Mouse (Mus musculus): ENCODE measurements around the gene Hsbp1.
"Not testable (repeated sequence)": the region's sequence is repeated elsewhere in the genome, so short reads cannot be mapped to it uniquely, and the experiment has no call there.

The Hsbp1 gene

DNA sequence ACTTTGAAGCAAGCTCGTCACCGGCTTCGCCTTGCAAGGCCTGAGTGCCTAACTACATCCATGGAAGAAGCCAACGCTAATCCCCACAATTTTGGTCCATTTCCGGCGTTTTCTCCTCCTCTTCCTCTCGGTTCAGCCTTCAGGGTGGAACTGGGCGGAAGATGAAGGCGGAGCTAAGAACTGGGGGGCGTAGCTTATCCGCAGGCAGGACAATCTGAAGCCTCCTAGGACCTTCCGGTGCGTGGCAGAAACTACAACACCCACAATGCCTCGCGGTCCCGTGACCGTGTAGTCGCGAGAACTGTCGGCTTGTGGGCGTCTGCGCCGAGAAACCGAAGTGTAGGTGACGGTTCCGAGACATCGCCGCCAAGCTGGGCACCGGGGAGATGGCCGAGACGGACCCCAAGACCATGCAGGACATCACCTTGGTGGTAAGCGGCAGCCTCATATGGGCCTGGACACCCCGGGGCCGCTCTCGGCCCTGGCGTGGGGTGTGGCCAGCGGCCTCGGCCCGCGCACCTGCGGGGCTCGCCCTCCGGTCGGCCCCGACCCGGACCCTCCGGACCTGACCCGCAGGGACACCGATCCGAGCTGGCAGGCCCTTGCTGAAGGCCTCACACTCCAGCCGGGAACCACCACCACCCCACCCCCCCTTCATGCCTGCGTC, at the start of gene Hsbp1:
TSS of gene Hsbp1 (plus strand) at position 299 of the 667 bp plus-strand sequence.
- peak; percentile 98 for DNase-seq

DNA sequence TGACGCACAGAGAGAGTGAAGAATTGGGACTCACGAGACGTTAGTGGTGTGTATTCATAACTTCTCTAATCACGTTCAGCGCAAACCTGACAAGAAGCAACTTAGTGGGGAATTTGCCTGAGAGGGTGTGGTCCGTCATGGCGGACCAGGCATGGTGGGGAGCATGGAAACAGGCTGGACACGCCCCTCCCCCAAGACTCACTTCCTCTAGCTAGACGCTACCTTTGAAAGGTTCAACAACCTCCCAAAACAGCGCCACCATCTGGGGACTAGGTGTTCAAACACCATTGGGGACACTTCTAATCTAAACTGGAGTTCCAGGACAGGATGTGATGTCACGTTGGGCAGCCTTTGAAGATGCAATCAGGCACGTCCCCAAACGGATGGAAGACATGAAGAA, 48.8 kb upstream of the Hsbp1 start:
- DNase-seq = peak; percentile 1 to 6

DNA sequence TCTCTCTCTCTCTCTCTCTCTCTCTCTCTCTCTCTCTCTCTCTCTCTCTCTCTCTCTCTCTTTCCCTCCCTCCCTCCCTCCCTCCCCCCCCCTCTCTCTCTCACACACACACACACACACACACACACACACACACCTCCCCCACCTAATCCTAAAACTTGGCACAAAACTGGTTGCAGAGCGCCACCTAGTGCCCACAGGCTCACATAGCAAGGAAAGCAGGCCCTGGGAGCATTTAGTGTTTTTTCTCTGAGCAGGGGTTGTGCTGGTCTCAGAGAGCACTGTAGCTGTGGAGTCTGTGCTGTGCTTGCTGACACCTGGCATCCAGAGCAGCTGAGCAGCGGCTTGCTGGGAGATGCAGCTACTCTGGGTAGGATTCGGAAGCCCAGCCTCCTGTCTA, 46.5 kb upstream of the Hsbp1 start:
- peak; percentile 46 to 48 for DNase-seq

DNA sequence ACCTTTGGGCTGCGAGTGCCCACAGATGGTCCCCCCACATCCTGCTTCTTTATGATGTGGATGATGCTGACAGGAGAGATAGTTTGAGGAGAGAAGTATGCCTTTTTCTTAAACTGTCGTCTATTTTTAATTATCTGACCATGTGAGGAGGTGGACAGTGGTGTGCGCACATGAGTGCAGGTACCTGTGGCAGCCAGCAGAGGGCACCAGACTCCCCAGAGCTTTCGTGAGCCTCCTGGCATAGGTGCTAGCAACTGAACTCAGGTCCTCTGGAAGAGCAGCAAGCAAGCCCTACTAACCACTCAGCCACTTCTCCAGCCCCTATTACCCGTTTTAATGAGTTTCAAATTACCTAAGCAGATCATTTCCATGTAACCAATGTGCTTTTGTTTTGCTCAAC, 44.0 kb upstream of the Hsbp1 start:
- no peak for DNase-seq

DNA sequence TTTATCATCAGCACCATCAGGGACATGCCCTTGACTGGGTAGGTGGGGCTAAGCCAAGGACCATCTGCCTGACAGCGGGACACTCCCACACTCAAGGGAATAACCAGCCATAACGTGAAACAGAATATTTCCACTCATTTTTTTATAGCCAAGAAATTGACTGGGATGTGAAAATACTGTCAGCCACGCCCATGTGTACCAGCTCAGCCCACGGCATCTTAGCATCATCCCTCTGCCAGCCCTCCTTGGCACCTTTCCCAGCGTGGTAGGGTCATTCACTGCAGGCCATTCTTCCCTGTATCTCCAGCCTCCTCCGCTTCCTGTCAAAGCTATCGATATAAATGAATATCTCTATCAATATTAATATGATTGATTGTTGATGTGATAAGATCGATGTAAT, 40.1 kb upstream of the Hsbp1 start:
- DNase-seq = no peak

DNA sequence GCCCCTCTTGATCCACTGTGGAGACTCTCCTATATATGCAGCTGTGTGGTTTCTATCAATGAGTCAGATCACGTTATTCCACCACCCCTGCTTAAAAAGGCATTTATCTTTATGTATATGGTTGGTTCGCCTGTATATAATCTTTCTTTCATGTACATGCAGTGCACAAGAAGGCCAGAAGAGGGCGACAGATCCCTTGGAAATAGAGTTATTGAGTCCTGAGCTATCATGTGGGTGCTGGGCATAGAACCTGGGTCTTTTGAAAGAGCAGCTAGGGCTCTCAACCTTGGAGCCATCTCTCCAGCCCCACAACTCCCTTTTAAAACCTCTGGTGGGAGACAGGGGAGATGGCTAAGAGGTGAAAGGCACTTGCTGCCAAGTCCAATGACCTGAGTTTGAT, 32.9 kb upstream of the Hsbp1 start:
- peak; percentile 25 to 31 for DNase-seq

DNA sequence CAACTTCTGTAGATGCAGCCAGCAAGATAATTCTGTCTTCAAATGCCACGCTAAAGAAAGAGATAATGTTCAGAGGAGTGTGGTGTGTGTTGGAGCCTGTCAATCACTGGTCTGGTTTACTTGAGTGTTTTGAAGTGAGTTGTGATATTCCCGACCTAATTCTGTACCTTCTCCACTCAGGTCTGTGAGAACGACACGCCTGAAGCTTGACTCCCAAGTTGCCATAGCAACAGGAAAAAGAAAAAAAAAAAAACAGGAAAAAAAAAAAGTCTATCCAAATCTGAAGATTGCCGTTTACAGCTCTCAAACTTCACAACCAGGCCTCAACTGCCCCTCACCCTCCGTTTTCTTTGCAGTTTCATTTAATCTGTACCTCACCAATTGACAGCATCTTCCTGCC, 21.1 kb upstream of the Hsbp1 start:
- no peak for DNase-seq

DNA sequence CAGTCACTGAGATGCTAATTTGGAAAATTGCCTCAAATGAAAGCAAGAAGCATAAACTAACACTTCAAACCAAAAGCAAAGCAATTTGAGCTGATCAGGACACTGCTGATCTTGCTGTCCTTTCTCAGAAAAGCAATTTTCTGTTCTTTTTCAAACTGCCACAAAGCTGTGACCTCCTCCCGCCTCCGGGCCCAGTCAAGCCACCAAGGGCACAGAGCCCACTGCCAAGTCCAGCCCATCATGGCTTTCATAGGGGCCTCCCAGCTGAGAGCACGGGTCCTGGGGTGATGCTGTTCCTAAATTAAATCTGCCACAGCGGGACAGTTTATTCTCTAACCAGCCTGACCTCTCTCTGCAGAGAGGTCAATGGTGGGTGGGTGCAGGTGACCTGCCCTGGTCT, 4.7 kb upstream of the Hsbp1 start:
- DNase-seq = no peak

DNA sequence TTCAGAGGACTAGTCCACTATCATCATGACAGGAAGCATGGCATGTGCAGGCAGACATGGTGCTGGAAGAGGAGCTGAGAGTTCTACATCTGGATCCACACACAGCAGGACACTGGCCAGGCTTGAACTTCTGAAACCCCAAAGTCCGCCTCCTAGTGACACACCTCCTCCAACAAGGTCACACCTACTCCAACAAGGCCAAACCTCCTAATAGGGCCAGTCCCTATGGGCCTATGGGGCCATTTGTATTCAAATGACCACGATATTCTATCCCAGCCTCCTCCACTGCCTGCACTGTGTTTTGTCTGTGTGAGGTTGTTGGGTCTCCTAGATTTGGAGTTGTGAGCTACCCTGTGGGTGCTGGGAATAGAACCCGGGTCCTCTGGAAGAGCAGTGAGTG, 682 bp upstream of the Hsbp1 start:
- DNase-seq = no peak

DNA sequence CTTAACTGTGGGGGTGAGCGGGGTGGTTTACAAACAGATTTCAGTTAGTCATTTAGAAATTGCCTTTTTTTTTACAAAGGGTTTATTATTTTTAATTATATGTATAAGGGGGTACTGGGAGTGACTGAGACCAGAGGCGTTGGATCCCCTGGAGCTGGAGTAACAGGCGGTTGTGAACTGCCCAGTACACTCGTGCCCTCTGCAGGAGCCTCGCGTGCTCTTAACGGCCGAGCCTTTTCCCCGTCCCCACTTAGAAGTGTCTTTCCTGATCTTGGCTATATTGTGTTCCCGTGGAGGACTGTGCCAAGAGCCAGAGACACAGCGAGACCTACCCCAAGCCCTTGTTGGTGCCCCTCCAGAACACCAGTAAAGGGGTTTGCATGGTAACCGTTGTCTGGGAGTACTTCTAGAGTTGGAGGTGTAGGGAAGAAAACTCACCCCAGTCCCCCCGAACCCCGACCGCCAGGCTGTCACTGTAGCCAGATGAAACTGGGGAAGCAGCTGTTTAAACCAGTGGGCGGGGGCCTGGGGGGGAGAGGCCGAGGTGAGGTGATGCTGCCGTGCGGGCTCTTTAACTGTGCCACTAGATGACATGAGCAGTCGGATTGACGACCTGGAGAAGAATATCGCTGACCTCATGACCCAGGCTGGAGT, 868 bp downstream of the Hsbp1 start:
- peak; percentile 17 to 36 for DNase-seq

DNA sequence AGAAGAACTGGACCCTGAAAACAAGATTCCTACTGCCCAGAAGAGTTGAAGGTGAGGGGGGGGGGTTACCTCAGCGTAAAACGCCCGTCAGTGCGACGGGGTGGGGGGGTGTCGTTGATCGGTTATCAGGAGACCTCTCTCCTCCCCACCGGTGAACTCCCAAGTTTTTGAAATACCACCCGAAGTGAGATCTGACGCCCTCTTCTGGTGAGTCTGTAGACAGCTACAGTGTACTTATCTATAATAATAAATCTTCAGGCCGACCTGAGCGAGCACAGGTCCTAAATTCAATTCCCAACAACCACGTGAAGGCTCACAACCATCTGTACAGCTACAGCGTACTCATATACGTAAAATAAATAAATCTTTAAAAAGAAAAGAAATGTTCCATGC, 1.4 kb downstream of the Hsbp1 start:
- no peak for DNase-seq

DNA sequence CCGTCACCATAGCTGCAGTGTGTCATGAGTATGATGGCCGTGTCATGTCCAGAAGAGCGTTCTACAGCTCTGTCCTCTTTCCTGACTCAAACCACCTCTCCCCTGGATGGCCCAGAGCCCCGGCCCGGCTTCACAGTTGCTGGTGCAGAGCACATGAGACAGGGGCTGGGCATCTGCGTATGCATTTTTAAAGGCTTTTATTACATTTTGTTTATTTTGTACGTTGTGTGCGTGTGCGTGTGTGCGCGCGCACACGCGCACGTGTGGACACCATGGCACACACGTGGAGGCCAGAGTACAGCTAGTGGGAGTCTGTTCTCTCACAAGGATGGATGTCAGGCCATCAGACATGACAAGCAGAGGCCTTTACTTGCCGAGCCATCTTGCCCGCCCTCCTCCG, 7.4 kb downstream of the Hsbp1 start:
- no peak for DNase-seq

DNA sequence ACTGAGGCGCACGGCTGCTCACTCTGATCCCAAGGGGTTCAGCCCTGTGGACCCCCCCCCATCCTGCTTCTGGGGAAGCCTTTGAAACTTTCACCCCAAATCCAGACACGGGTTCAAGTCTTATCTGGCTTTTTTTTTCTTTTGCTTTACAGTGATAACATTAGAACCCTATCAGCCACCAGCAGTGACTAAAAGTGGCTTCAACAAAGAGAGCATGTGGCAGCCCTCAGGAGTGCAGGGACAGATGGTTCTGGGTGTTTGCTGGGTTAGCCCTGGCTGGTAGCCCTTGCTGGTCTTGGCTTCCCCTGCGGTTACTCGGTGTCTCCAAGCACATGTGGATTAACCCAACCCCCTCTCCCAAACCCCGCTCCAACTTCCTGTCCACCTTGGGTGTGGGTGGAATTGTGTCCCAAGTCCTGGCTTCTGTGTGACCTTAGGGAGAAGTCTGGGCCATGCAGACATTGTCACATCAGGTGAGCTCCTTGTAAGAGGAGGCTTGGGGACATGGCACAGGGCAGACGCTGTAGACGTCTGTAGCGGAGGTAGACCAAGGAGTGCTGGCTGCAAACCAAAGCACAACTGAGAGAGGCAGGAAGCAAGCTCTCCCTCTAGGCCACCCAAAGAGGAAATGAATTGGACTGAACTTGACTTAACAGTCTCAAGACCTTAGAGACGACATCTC, 8.8 kb downstream of the Hsbp1 start:
- DNase-seq = no peak

DNA sequence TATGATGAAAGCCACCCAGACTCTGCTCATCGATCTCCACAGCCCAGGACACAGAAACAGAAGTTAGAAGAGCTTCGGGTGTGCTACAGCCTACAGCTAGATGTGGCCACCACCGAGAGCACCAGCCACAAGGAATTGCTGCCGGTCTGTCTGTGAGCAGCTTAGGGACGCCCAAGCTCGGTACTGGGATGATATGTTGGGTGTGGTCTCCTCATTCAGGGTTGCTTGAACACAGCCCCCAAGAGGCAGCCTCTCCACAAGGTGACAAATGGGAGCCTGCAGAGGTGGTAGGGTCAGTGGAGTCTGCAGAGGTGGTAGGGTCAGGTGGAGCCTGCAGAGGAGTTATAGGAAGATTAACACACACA, 9.4 kb downstream of the Hsbp1 start:
- no peak for DNase-seq

DNA sequence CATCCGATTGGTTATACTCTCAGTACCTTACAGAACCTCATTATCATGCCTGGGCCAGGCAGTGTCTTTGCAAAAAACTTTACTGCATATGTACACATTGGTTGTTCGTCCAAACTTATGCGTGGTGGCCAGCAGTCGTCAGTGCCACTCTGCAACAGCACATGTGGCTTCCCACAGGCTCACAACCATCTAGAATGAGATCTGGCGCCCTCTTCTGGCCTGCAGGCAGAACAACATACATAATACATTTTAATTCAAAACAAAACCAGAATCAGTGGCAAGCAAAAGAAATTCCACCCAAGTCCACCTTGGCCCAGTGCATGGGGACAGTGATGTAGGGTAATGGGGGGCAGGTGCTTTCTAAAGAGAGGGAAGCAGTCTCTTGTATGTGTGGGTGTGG, 12.3 kb downstream of the Hsbp1 start:
- not testable (repeated sequence) for DNase-seq

DNA sequence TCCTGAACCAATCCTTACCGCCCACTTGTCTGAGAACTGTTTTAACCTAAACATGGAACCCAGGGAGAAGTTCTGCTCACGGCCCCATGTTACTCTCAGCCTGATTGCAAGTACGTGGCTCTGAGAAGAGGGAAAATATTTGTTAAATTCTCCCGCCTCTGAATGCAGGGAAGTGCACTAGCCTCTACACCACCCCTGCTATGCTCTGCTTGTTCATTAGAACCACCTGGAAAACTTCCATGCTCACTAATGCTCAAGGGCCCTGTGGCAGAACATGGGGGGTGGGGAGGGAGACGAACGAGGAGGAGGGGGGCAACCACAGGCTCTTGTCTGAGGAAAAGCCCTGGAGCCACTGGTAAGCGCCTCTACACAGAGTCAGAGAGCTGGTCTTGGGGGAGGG, 13.9 kb downstream of the Hsbp1 start:
- no peak for DNase-seq

DNA sequence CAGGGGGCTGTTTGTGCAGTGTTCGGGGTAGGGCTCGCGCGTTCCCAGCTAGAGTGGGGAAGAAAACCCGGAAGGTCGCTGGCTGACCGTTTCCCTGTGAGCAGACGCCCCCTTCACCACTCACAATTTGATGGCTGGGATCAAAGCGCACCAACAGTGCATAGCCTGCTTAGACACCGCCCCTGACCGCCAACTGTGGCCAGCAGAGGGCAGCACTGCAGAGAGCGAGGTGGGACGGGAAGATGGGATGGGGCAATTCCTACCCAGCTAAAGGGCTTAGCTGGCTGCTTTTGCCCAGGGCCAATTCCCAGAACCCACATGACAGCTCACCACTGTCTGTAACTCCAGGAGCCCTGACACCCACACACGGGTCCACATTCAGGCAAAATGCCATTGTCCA, 14.5 kb downstream of the Hsbp1 start:
- DNase-seq = peak; percentile 83 to 86

DNA sequence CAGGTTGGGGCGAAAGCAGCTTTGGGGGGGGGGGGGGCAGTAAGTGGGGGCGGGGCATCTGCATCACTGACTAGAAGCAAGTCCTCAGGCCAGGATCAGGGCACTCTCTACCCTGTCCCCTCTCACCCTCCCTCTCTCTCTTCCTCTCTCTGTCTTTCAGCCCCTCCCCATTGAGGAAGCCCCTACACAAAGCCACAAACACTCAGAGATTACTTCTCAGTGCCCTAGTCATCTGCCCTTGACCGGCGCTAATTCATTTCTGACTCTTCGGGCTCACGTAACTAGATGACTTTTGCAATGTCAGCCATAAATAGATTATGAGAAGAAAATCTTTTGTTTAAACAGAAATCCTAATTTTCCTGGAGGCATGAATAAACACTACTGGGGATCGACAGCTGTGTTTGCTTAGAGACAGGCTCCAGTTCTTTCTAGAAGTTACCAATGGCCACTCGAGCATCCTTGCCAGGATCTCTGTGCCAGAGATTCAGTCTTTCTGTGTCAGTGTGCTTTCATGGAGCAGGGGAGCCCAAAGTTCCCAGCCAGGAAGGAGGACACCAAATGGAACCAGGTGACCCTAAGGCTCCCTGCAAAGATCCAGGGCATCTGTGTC, 16.5 kb downstream of the Hsbp1 start:
- no peak for DNase-seq

DNA sequence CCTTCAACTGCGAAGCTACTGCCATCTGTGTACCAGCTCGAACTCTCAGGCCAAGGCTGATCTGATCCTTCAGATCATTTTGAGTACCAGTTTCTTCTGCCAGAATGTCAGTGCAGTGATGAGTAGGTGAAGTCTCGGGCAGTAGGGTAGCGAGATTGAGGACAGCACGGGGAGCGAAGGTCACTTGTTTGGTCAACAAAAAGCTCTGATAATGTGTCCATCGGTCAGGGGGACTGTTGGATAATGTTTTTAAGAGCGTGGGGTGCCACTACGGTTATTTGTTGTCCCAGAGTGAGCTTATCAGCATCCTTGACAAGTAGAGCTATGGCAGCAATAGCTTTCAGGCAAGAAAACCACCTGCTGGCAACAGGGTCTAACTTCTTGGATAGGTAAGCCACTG, 30.4 kb downstream of the Hsbp1 start:
- not testable (repeated sequence) for DNase-seq

DNA sequence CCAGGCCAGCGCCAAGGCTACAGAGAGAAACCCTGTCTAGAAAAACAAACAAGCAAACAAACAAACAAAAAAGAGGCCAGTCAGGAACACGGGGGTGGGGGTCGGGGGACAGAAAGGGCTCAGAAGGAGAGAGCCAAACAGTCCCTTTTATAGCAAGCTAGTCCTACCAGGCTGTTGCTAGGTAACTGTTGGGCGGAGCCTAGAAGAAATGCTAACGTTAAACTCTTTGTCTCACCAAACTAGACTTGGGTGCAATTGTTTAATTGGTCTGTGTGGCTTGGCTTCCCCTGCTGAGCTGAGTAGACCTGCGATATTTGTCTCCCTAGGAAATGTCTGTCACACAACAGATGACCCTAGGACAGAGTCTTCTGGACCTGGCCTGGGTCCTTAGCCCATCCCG, 34.2 kb downstream of the Hsbp1 start:
- no peak for DNase-seq

DNA sequence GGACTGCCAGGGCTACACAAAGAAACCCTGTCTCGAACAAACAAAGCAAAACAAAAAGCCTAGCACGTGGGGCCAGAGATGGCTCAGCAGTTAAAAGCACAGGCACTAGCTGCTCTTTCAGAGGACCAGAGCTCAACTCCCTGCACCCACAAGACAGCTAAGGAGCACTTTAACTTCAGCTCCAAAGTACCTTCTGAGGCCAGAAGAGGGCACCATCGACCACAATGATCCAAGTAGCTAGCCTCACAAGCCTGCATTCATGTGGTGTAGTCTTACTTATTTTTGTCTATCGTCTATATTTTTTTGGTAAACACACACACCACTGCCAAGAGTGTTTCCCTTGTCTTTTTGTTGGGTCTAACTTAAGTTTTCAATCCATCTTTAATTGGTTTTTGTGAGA, 36.3 kb downstream of the Hsbp1 start:
- DNase-seq = peak; percentile 23

DNA sequence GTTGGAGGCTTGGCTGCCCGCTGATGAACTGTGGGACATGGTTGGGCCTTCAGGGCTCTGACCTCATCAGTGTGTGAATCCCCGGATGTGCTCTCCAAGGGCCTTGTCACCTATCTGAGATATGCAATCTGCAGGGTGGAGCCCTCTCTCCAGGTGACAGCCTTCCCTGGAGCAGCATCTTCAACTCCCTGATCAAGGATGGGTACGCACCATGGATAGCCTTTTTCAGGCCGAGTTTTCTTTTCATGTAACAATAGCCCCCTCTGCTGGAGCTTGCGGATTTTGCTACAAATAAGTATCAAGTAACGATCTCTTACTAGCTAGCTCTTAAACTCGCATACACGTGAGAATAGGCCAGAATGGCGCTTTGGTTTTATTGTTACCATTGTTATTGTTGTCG, 40.2 kb downstream of the Hsbp1 start:
- DNase-seq = peak; percentile 76

DNA sequence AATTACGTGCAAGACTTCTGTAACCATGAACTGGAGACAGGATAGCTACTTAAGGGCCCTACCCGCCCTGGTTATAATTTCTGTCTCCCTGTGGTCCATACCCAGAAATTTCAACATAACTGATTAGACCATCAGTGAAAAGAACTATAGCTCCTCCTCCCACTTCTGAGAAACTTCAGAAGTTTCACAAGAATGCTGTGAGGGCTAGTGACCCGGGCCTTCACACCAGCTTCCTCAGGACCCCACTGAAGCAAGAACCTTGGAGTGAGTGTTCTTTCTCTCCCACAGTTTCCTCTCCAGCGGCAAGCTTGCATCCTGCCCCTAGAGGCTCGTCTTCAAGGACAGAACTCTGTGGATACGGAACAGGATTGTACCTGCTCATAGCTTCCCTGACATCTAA, 41.6 kb downstream of the Hsbp1 start:
- no peak for DNase-seq

DNA sequence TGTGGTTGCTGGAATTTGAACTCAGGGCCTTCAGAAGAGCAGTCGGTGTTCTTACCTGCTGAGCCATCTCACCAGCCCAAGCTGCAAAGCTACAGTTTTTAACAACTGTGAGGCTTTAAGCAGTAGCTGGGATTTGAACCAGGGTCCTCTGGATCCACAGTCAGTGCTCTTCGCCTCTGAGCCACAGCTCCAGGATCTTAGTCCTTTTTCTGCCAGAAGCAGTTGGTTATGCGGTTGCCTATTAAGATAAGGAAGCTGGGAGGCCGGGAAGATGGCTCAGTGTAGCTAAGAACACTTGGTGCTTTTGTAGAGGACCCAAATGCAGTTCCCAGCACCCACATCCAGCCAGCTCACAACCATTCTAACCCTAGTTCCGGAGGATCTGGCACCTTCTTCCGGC, 42.7 kb downstream of the Hsbp1 start:
- DNase-seq = no peak

All from kidney, postnatal 4 days (tissue).